Mouse (Mus musculus) limb, embryonic 11.5 days (tissue): ENCODE data around the gene Net1. TPM values are rescaled to one million over a fixed set of nuclear protein-coding genes. Genes with fewer than 3 reads are reported as not detected.

Experiments used
- ATAC-seq: fragments of 200-750 bp; cut with Nextera tagmentation; 2 replicates; pipeline ENCODE4 v1.8.0; 2017; ENCODE audit warnings: low read depth; ENCODE audit not compliant: insufficient number of reproducible peaks, low FRiP score, low TSS enrichment
- DNase-seq: peaks from one replicate; pipeline ENCODE4 v3.0.0-alpha.2; 2015; ENCODE audit warnings: low spot score
- H3K27ac ChIP-seq: fragments of 300-500 bp; sonication (generic); replicated peaks from 2 replicates; pipeline ENCODE4 v1.5.1; 2014; ENCODE audit warnings: low read depth, mild to moderate bottlenecking, low read length
- H3K27me3 ChIP-seq: fragments of 300-500 bp; sonication (generic); 2 replicates; pipeline ENCODE4 v1.6.1; 2014; ENCODE audit warnings: mild to moderate bottlenecking, low read length, mixed read lengths; ENCODE audit not compliant: control insufficient read depth, insufficient read depth
- H3K36me3 ChIP-seq: fragments of 300-500 bp; sonication (generic); 2 replicates; pipeline ENCODE4 v1.6.1; 2014; ENCODE audit warnings: mild to moderate bottlenecking, low read length, moderate library complexity, mixed read lengths; ENCODE audit not compliant: control insufficient read depth, insufficient read depth
- H3K4me1 ChIP-seq: fragments of 300-500 bp; sonication (generic); 2 replicates; pipeline ENCODE4 v1.6.1; 2014; ENCODE audit warnings: low read length, mixed read lengths; ENCODE audit not compliant: control insufficient read depth, insufficient read depth
- H3K4me2 ChIP-seq: fragments of 300-500 bp; sonication (generic); 2 replicates; pipeline ENCODE4 v1.6.1; 2014; ENCODE audit warnings: low read depth, mild to moderate bottlenecking, moderate library complexity; ENCODE audit not compliant: severe bottlenecking
- H3K4me3 ChIP-seq: fragments of 300-500 bp; sonication (generic); 2 replicates; pipeline ENCODE4 v1.5.1; 2014; ENCODE audit warnings: low read depth, low read length
- H3K9ac ChIP-seq: fragments of 300-500 bp; sonication (generic); 2 replicates; pipeline ENCODE4 v1.6.1; 2014; ENCODE audit warnings: mild to moderate bottlenecking, low read length
- H3K9me3 ChIP-seq: fragments of 300-500 bp; sonication (generic); 2 replicates; pipeline ENCODE4 v1.6.1; 2016; ENCODE audit warnings: low read length; ENCODE audit not compliant: control insufficient read depth
- WGBS: fragments of 180-500 bp; shearing (Covaris S2); extraction: QIAGEN DNeasy Blood & Tissue Kit; methylation state at CpG from one replicate; pipeline ENCODE4 v1.1.7; 2014; 5-methylcytosine and 5-hydroxymethylcytosine counted together
- polyA plus RNA-seq: library from polyadenylated mRNA; unstranded; fragments of >200 nt; fragmentation: Nextera tagmentation; extraction: Ambion mirVana; gene quantifications from 2 replicates; pipeline ENCODE4 v1.2.1, GENCODE M21; 2014

The Net1 gene
- 95.9 and 101 TPM in 2 replicates for polyA plus RNA-seq

DNA sequence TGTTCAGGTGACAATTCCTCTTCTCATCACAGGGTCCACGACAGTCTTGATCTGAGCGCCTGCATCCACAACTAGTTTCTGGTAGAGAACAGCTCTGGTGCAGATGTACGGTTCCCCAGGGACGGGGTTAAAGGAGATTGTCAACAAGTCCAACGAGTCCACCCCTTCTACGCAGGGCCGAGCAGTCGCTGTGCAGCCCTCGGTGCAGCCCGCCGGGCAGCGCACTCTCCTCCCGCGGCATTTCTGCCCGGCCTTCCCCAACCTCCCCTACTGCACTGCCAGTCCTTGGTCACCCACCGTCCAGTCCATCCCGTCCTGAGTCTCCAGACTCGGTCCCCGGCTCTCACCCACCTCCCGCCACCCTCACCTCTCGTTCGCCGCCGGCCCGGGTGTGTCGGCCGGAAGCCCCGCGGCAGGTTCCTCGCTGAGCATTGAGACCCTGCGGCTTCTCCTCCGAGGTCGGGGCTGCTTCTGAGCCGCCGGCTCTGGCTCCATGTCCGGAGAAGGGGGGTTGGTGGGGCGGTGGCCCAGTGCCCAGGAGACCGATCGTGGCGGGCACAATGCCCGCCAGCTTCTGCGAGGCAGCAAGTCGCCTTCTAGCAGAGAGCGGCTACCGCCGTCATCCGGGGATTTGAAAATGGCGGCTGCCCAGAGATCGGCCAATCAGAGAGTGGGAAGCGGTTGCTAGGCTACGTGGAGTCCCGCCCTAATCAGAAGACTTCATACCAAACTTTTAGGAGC, at the start of gene Net1, which contains the start of gene Tubal3:
Gene Net1, minus strand, starts transcription at position 650 of the 741 bp plus-strand sequence.
Gene Tubal3, plus strand, starts transcription at position 704 of the 741 bp plus-strand sequence.
- Histone ChIP-seq H3K27ac (no peak within 1 kb of the TSS), H3K36me3 (0 out of 2 replicates have a peak, but pooled peaks cover 6% of the 10 kb centered on the region), H3K27me3 (no peaks in the 10 kb centered on the region), H3K4me1 (no peaks in the 10 kb centered on the region), H3K4me3 (peak within 1 kb of the TSS; percentile 86), H3K9me3 (no peaks in the 10 kb centered on the region), H3K4me2 (peak within 1 kb of the TSS; percentile 41), H3K9ac (peak within 1 kb of the TSS; percentile 88)
- WGBS = under 1% methylated on average over 52 of the region's 52 CpGs
- peak; percentile 96 for ATAC-seq
- peak; percentile 96 for DNase-seq

DNA sequence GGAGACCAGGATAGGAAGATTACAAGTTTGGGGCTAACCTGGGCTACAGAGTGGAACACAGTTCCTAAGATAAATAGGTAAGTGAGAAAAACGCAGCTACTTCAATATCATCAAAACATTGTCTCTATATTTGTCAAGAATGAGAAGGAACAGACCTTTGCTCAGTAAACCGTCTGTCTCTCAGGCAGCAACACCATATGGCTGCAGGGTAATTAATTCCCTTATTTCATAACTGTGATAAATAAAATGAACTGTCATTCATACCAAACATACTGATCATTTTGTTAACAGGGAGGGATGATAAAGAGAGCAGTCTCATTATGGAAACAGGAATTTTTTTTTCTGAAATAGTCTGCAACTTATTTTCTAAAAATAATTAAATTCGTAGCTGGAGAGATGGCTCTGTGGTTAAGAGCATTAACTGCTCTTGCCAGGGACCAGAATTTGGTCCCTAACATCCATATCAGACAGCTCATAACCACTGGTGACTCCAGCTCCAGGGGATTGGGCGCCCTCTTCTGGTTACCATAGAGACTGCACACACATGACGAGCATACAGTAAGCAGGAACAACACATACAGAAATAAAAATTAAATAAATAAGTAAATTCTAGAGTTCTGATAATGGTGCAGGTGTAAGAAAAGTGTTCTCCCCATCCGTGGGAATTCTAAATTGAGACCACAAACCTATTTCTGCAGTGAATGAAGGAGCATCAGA, 33.3 kb upstream of the Net1 start:
- H3K4me2 ChIP-seq = no peak overlapping the region
- DNase-seq (no peak), ATAC-seq (no peak)
- H3K27ac ChIP-seq = no peak overlapping the region
- WGBS = 80% methylated on average over 6 of the region's 6 CpGs
- H3K9ac ChIP-seq = no peak overlapping the region
- H3K4me1 ChIP-seq = no peaks in the 10 kb centered on the region
- no peaks in the 10 kb centered on the region for H3K9me3 ChIP-seq
- no peaks in the 10 kb centered on the region for H3K36me3 ChIP-seq
- no peaks in the 10 kb centered on the region for H3K27me3 ChIP-seq
- no peak overlapping the region for H3K4me3 ChIP-seq

- WGBS = 91% methylated on average over 4 of the region's 4 CpGs
- Histone ChIP-seq H3K4me1 (no peaks in the 10 kb centered on the region), H3K36me3 (no peaks in the 10 kb centered on the region), H3K4me3 (no peak overlapping the region), H3K27ac (no peak overlapping the region), H3K4me2 (no peak overlapping the region), H3K9ac (no peak overlapping the region), H3K27me3 (no peaks in the 10 kb centered on the region), H3K9me3 (no peaks in the 10 kb centered on the region)
- DNase-seq = no peak
- no peak for ATAC-seq
Observed at GRCm38 (mm10) chr13:3949477-3949876, 31.5 kb upstream of the Net1 start.

- H3K36me3 ChIP-seq = no peaks in the 10 kb centered on the region
- H3K4me2 ChIP-seq = no peak overlapping the region
- DNase-seq = no peak
- no peaks in the 10 kb centered on the region for H3K9me3 ChIP-seq
- ATAC-seq = no peak
- no peaks in the 10 kb centered on the region for H3K27me3 ChIP-seq
- H3K4me1 ChIP-seq = no peaks in the 10 kb centered on the region
- no peak overlapping the region for H3K9ac ChIP-seq
- no peak overlapping the region for H3K4me3 ChIP-seq
- H3K27ac ChIP-seq = no peak overlapping the region
- 90% methylated on average over 4 of the region's 4 CpGs for WGBS
Observed at GRCm38 (mm10) chr13:3947267-3947666, 29.2 kb upstream of the Net1 start.

- Histone ChIP-seq H3K4me3 (no peak within 1 kb of the TSS), H3K4me2 (no peak within 1 kb of the TSS), H3K9ac (no peak within 1 kb of the TSS), H3K36me3 (no peaks in the 10 kb centered on the region), H3K27me3 (no peaks in the 10 kb centered on the region), H3K4me1 (no peaks in the 10 kb centered on the region), H3K9me3 (no peaks in the 10 kb centered on the region), H3K27ac (no peak within 1 kb of the TSS)
- DNase-seq (no peak), ATAC-seq (no peak)
- 65% methylated on average over 2 of the region's 2 CpGs for WGBS
Observed at GRCm38 (mm10) chr13:3945249-3945648, 27.2 kb upstream of the Net1 start, which contains the start of gene Ucn3. Gene Ucn3 (minus strand): TSS chr13:3945349.

DNA sequence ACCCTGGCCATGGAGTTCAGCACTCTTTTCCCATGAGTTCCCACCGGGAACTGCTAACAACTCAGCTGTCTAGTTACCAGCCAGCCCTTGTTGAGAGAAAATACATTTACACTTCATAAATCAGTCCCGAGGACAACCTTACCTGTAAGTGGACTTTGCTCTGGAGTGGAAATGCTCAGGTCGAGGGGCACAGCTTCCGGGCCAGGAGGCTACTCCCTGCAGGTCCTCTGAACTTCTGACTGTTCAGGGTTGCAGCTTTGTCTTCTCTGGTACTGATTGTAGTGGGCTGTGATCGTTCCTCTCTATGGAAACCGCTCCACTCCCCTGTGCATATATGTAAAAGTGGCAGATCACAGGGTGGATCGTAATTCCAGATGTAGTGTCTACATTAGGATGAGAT, 26.7 kb upstream of the Net1 start:
- H3K27me3 ChIP-seq = no peaks in the 10 kb centered on the region
- H3K4me3 ChIP-seq = no peak overlapping the region
- H3K9ac ChIP-seq = no peak overlapping the region
- H3K27ac ChIP-seq = no peak overlapping the region
- H3K36me3 ChIP-seq = no peaks in the 10 kb centered on the region
- H3K4me2 ChIP-seq = no peak overlapping the region
- DNase-seq = peak; percentile 34
- H3K9me3 ChIP-seq = no peaks in the 10 kb centered on the region
- no peaks in the 10 kb centered on the region for H3K4me1 ChIP-seq
- ATAC-seq = 0 out of 2 replicates have a peak, but pooled peaks have one; percentile 32
- WGBS = 44% methylated on average over 7 of the region's 7 CpGs

GRCm38 (mm10) chr13:3926046-3926445, 8.0 kb upstream of the Net1 start:
- Histone ChIP-seq H3K4me3 (no peak overlapping the region), H3K4me1 (no peaks in the 10 kb centered on the region), H3K4me2 (no peak overlapping the region), H3K36me3 (no peaks in the 10 kb centered on the region), H3K9ac (no peak overlapping the region), H3K27me3 (no peaks in the 10 kb centered on the region), H3K9me3 (no peaks in the 10 kb centered on the region), H3K27ac (no peak overlapping the region)
- 91% methylated on average over 6 of the region's 6 CpGs for WGBS
- DNase-seq (no peak), ATAC-seq (no peak)

- no peaks in the 10 kb centered on the region for H3K9me3 ChIP-seq
- no peaks in the 10 kb centered on the region for H3K27me3 ChIP-seq
- no peak for DNase-seq
- H3K9ac ChIP-seq = no peak overlapping the region
- H3K4me2 ChIP-seq = no peak overlapping the region
- ATAC-seq = no peak
- H3K4me3 ChIP-seq = no peak overlapping the region
- no peak overlapping the region for H3K27ac ChIP-seq
- H3K4me1 ChIP-seq = no peaks in the 10 kb centered on the region
- no peaks in the 10 kb centered on the region for H3K36me3 ChIP-seq
- WGBS = 76% methylated on average over 6 of the region's 6 CpGs
Observed at GRCm38 (mm10) chr13:3925632-3926031, 7.6 kb upstream of the Net1 start.
